Mouse (Mus musculus) liver, embryonic 13.5 days (tissue): ENCODE measurements around the gene Gba. TPM values are rescaled to one million over a fixed set of nuclear protein-coding genes. Genes with fewer than 3 reads are reported as not detected.
"Not testable (repeated sequence)": the region's sequence is repeated elsewhere in the genome, so short reads cannot be mapped to it uniquely, and the experiment has no call there.

Source experiments
- ATAC-seq: fragments of 200-750 bp; cut with Nextera tagmentation; 2 replicates; pipeline ENCODE4 v1.8.0; 2017; ENCODE audit warnings: low read depth, mild to moderate bottlenecking, moderate number of reproducible peaks, moderate library complexity
- DNase-seq: peaks from one replicate; pipeline ENCODE4 v3.0.0; 2022
- H3K27ac ChIP-seq: fragments of 300-500 bp; sonication (generic); 2 replicates; pipeline ENCODE4 v1.5.1; 2015; ENCODE audit warnings: moderate library complexity, mild to moderate bottlenecking, inconsistent platforms
- H3K27me3 ChIP-seq: fragments of 300-500 bp; sonication (generic); 2 replicates; pipeline ENCODE4 v1.6.1; 2015; ENCODE audit warnings: mild to moderate bottlenecking, inconsistent platforms
- H3K36me3 ChIP-seq: fragments of 300-500 bp; sonication (generic); 2 replicates; pipeline ENCODE4 v1.6.1; 2015; ENCODE audit warnings: mild to moderate bottlenecking, inconsistent platforms
- H3K4me1 ChIP-seq: fragments of 300-500 bp; sonication (generic); replicated peaks from 2 replicates; pipeline ENCODE4 v1.6.1; 2015; ENCODE audit warnings: inconsistent platforms
- H3K4me2 ChIP-seq: fragments of 300-500 bp; sonication (generic); 2 replicates; pipeline ENCODE4 v1.6.1; 2015; ENCODE audit warnings: inconsistent platforms, mild to moderate bottlenecking, moderate library complexity
- H3K4me3 ChIP-seq: fragments of 300-500 bp; sonication (generic); replicated peaks from 2 replicates; pipeline ENCODE4 v1.5.1; 2015; ENCODE audit warnings: mild to moderate bottlenecking, inconsistent platforms
- H3K9ac ChIP-seq: fragments of 300-500 bp; sonication (generic); 2 replicates; pipeline ENCODE4 v1.6.1; 2015; ENCODE audit warnings: mild to moderate bottlenecking, inconsistent platforms
- H3K9me3 ChIP-seq: fragments of 300-500 bp; sonication (generic); replicated peaks from 2 replicates; pipeline ENCODE4 v1.6.1; 2016; ENCODE audit warnings: inconsistent platforms
- WGBS: fragments of 180-500 bp; shearing (Covaris S2); methylation state at CpG from one replicate; pipeline ENCODE4 v1.1.7; 2015; ENCODE audit not compliant: insufficient replicate concordance; 5-methylcytosine and 5-hydroxymethylcytosine counted together
- polyA plus RNA-seq: library from polyadenylated mRNA; unstranded; fragments of >200 nt; fragmentation: Nextera tagmentation; extraction: Ambion mirVana; gene quantifications from 2 replicates; pipeline ENCODE4 v1.2.1, GENCODE M21; 2015

Gba gene
- polyA plus RNA-seq, 1 experiment from 2014 or later: 21.7 TPM

DNA sequence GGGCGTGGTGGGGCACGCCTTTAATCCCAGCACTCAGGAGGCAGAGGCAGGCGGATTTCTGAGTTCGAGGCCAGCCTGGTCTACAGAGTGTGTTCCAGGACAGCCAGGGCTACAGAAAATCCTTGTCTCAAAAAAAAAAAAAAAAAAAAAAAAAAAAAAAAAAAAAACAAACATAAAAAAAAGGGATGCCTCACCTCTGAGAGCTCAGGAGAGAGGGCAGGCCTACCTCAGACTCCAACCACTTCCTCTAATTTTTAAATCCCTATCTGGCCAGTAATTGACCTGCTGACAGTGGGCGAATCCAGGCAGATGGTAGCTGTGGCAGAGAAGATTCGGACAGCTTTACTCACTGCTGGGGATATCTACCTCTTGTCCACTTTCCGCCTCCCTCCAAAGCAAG is 13.7 kb downstream of the Gba start:
- not testable (repeated sequence) for ATAC-seq, H3K4me2 ChIP-seq, H3K9me3 ChIP-seq, H3K27ac ChIP-seq, H3K9ac ChIP-seq, DNase-seq, H3K4me3 ChIP-seq, H3K36me3 ChIP-seq
- 58% methylated on average over 7 of the region's 7 CpGs for WGBS
- peaks cover 39% of the 10 kb centered on the region for H3K4me1 ChIP-seq
- H3K27me3 ChIP-seq: peaks cover 33% of the 10 kb centered on the region

DNA sequence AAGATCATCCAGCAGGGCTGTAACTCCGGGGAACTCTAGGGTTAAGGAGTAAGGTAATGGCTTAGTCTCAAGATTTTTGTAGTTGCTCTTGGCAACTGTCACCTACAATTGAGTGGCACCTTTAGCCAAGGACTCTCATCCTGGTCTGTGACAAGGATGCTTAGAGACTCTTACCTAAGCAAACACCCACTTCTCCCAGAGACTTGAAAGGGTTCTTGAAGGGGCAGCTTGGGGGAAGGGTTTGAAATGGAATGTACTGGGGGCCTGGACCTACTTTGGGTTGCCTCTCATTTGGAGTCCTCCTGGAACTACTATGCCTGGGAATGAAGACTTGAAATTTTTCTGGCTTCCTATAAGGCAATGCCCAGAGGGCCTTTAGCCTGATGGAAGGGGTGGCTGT is 15.5 kb downstream of the Gba start:
- H3K27me3 ChIP-seq: peaks cover 41% of the 10 kb centered on the region
- H3K9ac ChIP-seq: no peak overlapping the region
- DNase-seq (no peak), ATAC-seq (no peak)
- H3K36me3 ChIP-seq: no peaks in the 10 kb centered on the region
- peaks cover 20% of the 10 kb centered on the region for H3K4me1 ChIP-seq
- H3K27ac ChIP-seq: no peak overlapping the region
- H3K4me2 ChIP-seq: no peak overlapping the region
- 67% methylated on average over 1 of the region's 1 CpGs for whole genome bisulfite sequencing
- no peaks in the 10 kb centered on the region for H3K9me3 ChIP-seq
- H3K4me3 ChIP-seq: no peak overlapping the region

DNA sequence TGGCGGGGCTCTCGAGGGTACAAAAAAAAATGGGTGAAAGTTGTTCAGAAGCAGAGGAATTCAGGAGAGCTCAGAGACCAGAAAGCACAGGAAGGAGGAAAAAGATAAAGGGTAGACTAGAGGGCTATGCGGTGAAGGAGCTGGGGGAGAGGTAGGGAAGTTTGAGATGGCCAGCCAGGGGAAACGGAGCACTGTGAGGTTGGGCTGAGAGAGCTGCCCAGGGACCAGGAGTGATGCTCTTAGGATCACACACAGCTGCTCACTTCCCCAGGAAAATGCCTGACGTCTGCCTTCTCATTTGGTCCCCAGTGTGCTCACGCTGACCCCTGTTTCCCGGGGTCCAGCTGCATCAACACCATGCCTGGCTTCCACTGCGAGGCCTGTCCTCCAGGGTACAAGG is 16.8 kb downstream of the Gba start:
- 29% methylated on average over 8 of the region's 8 CpGs for WGBS
- H3K4me3 ChIP-seq: no peak overlapping the region
- H3K9me3 ChIP-seq: no peaks in the 10 kb centered on the region
- H3K27ac ChIP-seq: no peak overlapping the region
- H3K9ac ChIP-seq: no peak overlapping the region
- DNase-seq (no peak), ATAC-seq (no peak)
- H3K4me2 ChIP-seq: no peak overlapping the region
- H3K36me3 ChIP-seq: no peaks in the 10 kb centered on the region
- peaks cover 14% of the 10 kb centered on the region for H3K4me1 ChIP-seq
- peaks cover 53% of the 10 kb centered on the region for H3K27me3 ChIP-seq

DNA sequence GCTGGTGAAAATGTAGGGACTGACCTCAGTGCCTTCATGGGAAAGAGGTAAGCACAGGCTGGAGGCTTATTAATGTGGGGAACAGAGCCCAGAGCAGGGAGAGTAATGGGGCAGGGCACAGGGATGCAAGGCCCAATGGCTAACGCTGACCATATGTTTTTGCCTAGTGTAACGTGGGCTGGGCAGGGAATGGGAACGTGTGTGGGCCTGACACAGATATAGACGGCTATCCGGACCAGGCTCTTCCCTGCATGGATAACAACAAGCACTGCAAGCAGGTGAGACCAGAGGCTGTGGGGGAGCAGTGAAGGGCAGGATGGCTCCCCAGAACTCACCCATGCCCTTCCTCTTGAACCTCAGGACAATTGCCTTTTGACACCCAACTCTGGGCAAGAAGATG is 18.4 kb downstream of the Gba start:
- H3K27me3 ChIP-seq: peaks cover 61% of the 10 kb centered on the region
- no peak for ATAC-seq

DNA sequence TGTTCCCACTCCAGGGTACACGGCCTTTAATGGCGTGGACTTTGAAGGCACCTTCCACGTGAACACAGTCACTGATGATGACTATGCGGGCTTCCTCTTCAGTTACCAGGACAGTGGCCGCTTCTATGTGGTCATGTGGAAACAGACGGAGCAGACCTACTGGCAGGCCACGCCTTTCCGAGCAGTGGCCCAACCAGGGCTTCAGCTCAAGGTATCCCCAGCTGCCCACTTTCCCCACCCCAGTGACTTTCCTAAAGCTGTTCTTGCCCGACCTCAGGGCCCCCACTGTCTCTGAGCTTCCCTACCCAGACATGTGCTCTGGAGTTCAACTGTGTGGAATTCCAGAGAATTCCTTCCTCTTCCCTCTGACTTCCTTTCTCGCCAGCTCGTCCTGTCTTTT is 22.1 kb downstream of the Gba start:
- peaks cover 27% of the 10 kb centered on the region for H3K4me1 ChIP-seq
- no peaks in the 10 kb centered on the region for H3K9me3 ChIP-seq
- no peak for DNase-seq
- WGBS: 65% methylated on average over 11 of the region's 11 CpGs
- H3K27me3 ChIP-seq: peaks cover 81% of the 10 kb centered on the region
- no peak for ATAC-seq
- no peak overlapping the region for H3K27ac ChIP-seq
- H3K9ac ChIP-seq: no peak overlapping the region
- H3K4me3 ChIP-seq: no peak overlapping the region
- no peak overlapping the region for H3K4me2 ChIP-seq
- no peaks in the 10 kb centered on the region for H3K36me3 ChIP-seq

More for the DNA sequence above, 18.4 kb downstream of the Gba start:
- Histone ChIP-seq H3K9ac (no peak overlapping the region), H3K4me1 (no peaks in the 10 kb centered on the region), H3K4me3 (no peak overlapping the region), H3K27ac (no peak overlapping the region), H3K9me3 (no peaks in the 10 kb centered on the region), H3K36me3 (no peaks in the 10 kb centered on the region), H3K4me2 (no peak overlapping the region)
- WGBS: 69% methylated on average over 5 of the region's 5 CpGs
- DNase-seq: no peak

DNA sequence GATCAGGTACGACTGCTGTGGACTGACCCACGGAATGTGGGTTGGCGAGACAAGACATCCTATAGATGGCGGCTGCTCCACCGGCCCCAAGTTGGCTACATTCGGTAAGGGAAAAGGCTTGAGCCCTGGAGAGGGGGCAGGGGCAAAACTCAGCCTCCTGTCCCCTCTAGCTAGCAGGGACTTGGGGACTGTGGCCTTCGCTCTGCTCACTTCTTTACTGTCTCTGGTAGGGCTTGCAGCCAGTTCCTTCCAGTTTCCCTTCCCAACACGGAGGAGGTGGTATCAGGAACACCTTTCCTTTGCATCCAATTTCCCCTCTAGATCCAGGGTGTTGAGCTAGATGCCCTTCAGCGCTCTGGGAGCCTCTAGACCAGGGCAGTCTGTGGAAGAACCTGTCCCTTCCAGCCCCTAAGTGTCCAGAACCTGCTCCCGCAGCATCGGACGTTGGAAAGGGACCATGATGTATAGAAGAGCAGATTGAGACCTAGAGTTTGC is 22.6 kb downstream of the Gba start:
- Histone ChIP-seq H3K27me3 (peaks cover 82% of the 10 kb centered on the region), H3K9ac (no peak overlapping the region), H3K27ac (no peak overlapping the region), H3K4me1 (peaks cover 27% of the 10 kb centered on the region), H3K4me2 (no peak overlapping the region), H3K9me3 (no peaks in the 10 kb centered on the region), H3K4me3 (no peak overlapping the region), H3K36me3 (no peaks in the 10 kb centered on the region)
- WGBS: 56% methylated on average over 12 of the region's 12 CpGs
- no peak for DNase-seq
- no peak for ATAC-seq

DNA sequence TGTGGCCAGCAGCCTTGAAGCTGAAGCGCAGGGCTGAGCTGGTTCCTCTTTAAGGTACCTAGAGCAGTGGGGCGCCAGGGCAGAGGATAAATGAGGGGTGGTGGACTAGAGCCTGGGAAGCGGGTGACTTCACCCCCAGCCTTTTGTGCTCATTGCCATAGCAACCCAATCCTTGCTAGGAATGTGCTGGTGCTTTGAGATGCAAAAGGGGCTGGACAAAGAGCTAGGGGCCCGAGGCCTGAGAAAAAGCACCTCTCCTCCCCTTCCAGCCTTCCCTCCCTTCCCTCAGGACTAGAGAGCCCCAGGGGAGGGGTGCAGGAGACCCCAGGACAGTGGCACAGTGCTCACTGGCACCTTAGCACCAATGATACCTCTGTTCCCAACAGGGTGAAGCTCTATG is 23.2 kb downstream of the Gba start:
- Histone ChIP-seq H3K36me3 (no peaks in the 10 kb centered on the region), H3K9ac (no peak overlapping the region), H3K4me3 (no peak overlapping the region), H3K27me3 (peaks cover 86% of the 10 kb centered on the region), H3K27ac (no peak overlapping the region), H3K4me2 (no peak overlapping the region), H3K9me3 (no peaks in the 10 kb centered on the region), H3K4me1 (peaks cover 27% of the 10 kb centered on the region)
- no peak for ATAC-seq
- DNase-seq: no peak
- 31% methylated on average over 4 of the region's 4 CpGs for WGBS

DNA sequence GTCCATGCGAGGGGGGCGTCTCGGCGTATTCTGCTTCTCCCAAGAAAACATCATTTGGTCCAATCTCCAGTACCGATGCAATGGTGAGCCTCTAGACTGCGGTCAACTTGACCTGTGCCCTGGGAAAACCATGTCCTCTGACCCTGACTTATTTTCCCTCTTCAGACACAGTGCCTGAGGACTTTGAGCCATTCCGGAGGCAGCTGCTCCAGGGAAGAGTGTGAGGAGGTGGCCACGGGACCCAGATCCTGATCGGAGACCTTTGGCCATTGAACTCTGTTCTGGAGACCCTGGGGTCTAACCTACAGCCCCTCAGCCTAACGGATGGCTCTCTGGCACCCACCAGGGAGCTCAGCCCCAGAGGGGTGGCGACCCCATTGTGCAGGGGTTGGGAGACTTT is 23.6 kb downstream of the Gba start:
- peaks cover 86% of the 10 kb centered on the region for H3K27me3 ChIP-seq
- WGBS: 51% methylated on average over 11 of the region's 11 CpGs
- H3K9ac ChIP-seq: no peak overlapping the region

DNA sequence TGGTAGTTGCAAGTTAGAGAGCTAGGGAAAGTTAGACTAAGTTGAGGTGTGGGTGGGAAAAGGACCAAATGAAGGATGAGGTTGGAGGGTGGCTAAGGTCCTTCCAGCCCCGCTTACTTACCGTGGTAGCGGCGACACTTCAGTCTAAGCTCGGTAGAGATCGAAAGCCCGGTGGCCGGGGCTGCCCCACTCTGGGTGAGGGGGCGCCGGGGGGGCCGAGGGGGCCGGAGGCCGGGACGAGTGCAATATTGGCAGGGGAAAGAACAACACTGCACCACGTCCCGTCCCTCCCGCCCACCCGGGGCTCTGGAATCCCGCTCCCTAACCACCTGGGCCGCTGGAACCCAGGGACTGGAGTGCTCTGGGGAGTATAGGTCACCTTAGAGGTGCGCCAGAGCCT is 24.2 kb downstream of the Gba start, which contains the start of gene Mtx1:
TSS of gene Mtx1 (minus strand) at position 189 of the 400 bp plus-strand sequence.
- no peak for ATAC-seq
- peaks cover 89% of the 10 kb centered on the region for H3K27me3 ChIP-seq
- no peaks in the 10 kb centered on the region for H3K9me3 ChIP-seq
- H3K4me3 ChIP-seq: peak within 1 kb of the TSS; percentile 51
- peaks cover 27% of the 10 kb centered on the region for H3K4me1 ChIP-seq
- no peak for DNase-seq
- H3K4me2 ChIP-seq: peak within 1 kb of the TSS; percentile 61
- 11% methylated on average over 21 of the region's 21 CpGs for WGBS
- H3K9ac ChIP-seq: peak within 1 kb of the TSS; percentile 26; the same call in 1 of the 2 replicates
- no peak within 1 kb of the TSS for H3K27ac ChIP-seq
- no peaks in the 10 kb centered on the region for H3K36me3 ChIP-seq

More for the DNA sequence above, 23.6 kb downstream of the Gba start:
- DNase-seq (no peak), ATAC-seq (no peak)
- Histone ChIP-seq H3K9me3 (no peaks in the 10 kb centered on the region), H3K4me3 (no peak overlapping the region), H3K27ac (no peak overlapping the region), H3K4me1 (peaks cover 27% of the 10 kb centered on the region), H3K4me2 (no peak overlapping the region), H3K36me3 (no peaks in the 10 kb centered on the region)

DNA sequence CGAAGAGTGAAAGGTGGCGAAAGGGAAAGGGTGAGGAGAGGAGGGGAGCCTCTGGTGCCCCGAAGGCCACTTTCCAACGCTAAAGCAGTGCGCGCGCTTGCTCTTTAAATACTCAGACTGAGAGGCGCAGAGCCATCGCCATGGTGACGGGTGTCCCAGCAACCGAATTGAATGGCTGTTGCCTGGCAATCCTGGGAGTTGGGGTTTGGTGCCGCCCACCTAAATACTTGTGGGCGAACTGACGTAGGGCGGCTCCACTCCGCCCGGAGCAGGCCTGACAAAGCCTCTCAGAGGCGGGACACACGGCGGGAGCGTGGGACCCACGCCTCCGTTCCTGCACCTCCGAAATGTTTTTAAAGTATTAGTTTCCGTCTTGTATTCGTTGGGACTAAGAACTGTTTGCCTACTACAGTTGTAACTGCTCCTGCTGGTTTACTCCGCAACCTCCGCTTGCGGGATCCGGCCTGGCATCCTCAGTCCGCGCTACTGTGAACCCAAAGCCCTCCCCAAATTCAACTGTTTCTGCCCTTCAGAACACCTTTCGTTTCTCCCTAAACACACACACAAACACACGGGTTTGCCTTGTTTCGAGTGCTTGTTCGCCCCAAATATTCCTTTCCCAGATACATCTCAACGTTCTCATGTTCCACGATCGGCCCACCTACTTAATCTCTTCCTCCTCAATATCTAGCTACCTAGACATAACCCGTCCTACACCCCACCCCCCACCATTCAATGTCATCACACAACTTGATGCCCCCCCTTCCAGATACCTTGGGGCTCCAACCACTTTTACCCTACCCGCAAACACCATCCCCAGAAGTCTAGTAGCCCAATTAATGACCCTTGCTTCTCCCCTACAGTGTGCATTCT is 24.8 kb downstream of the Gba start:
- Histone ChIP-seq H3K4me1 (peaks cover 27% of the 10 kb centered on the region), H3K27me3 (peaks cover 91% of the 10 kb centered on the region), H3K27ac (no peak overlapping the region), H3K4me3 (peak overlapping the region; percentile 51), H3K9me3 (no peaks in the 10 kb centered on the region), H3K4me2 (peak overlapping the region; percentile 61), H3K9ac (peak overlapping the region; percentile 26; the same call in 1 of the 2 replicates), H3K36me3 (no peaks in the 10 kb centered on the region)
- ATAC-seq (peak; percentile 45; the same call in 1 of the 2 replicates), DNase-seq (peak; percentile 37)
- 7% methylated on average over 41 of the region's 41 CpGs for WGBS

DNA sequence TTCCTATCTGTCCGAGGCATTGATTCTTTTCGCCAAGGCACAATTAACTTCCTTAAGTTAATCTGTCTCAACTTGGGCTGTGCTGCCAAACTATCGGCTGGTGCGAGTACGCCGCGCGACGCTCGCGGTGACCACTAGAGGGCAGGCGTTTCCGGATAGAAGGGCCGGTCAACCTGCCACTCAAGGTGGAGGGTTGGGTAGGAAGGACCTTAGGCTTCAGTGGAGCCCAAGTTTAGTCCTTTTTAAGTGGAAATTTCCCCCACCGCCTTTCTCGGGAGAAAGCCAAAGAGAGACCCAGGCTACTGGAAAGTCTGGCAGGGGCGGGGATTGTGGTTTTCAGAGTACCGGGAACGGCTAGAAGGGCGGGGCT is 25.4 kb downstream of the Gba start:
- peak; percentile 49 for ATAC-seq
- no peak overlapping the region for H3K27ac ChIP-seq
- H3K9ac ChIP-seq: 0 out of 2 replicates have a peak overlapping the region, but pooled peaks have one; percentile 26
- WGBS: 0% methylated on average over 20 of the region's 20 CpGs
- H3K4me3 ChIP-seq: peak overlapping the region; percentile 51
- no peaks in the 10 kb centered on the region for H3K9me3 ChIP-seq
- peak; percentile 75 for DNase-seq
- H3K4me1 ChIP-seq: peaks cover 27% of the 10 kb centered on the region
- peaks cover 88% of the 10 kb centered on the region for H3K27me3 ChIP-seq
- H3K4me2 ChIP-seq: peak overlapping the region; percentile 61
- H3K36me3 ChIP-seq: no peaks in the 10 kb centered on the region
